Mouse (Mus musculus) myocyte (in vitro differentiated cells): ENCODE measurements around the gene Hist1h3f.
"Not testable (repeated sequence)": the region's sequence is repeated elsewhere in the genome, so short reads cannot be mapped to it uniquely, and the experiment has no call there.

Experiments used
- CEBPB ChIP-seq: IDR thresholded peaks from 2 replicates; pipeline ENCODE4 v1.6.1; 2011; ENCODE audit warnings: mild to moderate bottlenecking, moderate library complexity; ENCODE audit not compliant: poor library complexity, insufficient read depth, severe bottlenecking
- MAX ChIP-seq: IDR thresholded peaks from one replicate; pipeline ENCODE4 v1.6.1; 2011; ENCODE audit warnings: low read depth, mild to moderate bottlenecking, control low read depth
- MYOG ChIP-seq, 3 experiments: IDR thresholded peaks; one replicate each; pipeline ENCODE4 v1.6.1; 2011; ENCODE audit warnings: control low read depth in 2 of 3, low read depth in 2 of 3, mild to moderate bottlenecking in 2 of 3; ENCODE audit not compliant: insufficient read length in 2 of 3, control insufficient read depth in 1 of 3, insufficient read depth in 1 of 3
- POLR2A ChIP-seq: IDR thresholded peaks from one replicate; pipeline ENCODE4 v1.6.1; 2011; ENCODE audit warnings: low read depth, mild to moderate bottlenecking, control low read depth, moderate library complexity; ENCODE audit not compliant: insufficient read length
- POLR2AphosphoS2 ChIP-seq: IDR thresholded peaks from one replicate; pipeline ENCODE4 v1.6.1; 2011; ENCODE audit warnings: low read depth, control low read depth; ENCODE audit not compliant: insufficient read length
- TCF12 ChIP-seq: IDR thresholded peaks from one replicate; pipeline ENCODE4 v1.6.1; 2011; ENCODE audit warnings: mild to moderate bottlenecking, control low read depth; ENCODE audit not compliant: poor library complexity, insufficient read depth, severe bottlenecking

DNA sequence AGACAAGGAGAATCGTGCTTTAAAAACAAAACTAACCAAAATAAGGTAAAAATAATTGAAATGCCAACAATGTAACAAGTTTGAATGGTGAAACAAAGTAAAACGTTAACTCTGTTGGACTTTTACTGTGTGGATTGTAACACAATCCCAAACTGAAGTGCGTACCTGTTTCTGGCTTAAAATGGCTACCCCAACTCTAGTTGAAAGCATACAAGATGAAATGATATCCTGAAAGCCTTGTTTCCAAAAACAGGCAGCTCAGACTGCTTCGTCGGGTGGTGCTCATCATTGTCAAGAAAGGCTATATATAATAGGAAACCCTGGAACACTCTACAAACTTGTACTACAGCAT is 17.7 kb downstream of the Hist1h3f start:
- not testable (repeated sequence) for TF ChIP-seq TCF12; POLR2A; MYOG (IDR thresholded peaks at IDR 0.05; ENCODE audit: control insufficient read depth in 1 of 3, insufficient read depth in 1 of 3, insufficient read length in 2 of 3, low read depth in 2 of 3); MAX; CEBPB; POLR2AphosphoS2
